Mouse (Mus musculus) G1E-ER4 (cell line): Measurements from ENCODE around the gene Nod1. TPM values are rescaled to one million over a fixed set of nuclear protein-coding genes. Genes with fewer than 3 reads are reported as not detected.

Experiments
- GATA1 ChIP-seq: IDR thresholded peaks from one replicate; pipeline ENCODE4 v1.8.0; 2012; ENCODE audit warnings: low read length, inconsistent platforms
- polyA plus RNA-seq: library from polyadenylated mRNA; stranded (reverse); fragments of >175 nt; gene quantifications from 2 replicates; pipeline ENCODE4 v1.2.3, GENCODE M21; 2012

Gene Nod1
- not detected in 2 replicates for polyA plus RNA-seq

DNA sequence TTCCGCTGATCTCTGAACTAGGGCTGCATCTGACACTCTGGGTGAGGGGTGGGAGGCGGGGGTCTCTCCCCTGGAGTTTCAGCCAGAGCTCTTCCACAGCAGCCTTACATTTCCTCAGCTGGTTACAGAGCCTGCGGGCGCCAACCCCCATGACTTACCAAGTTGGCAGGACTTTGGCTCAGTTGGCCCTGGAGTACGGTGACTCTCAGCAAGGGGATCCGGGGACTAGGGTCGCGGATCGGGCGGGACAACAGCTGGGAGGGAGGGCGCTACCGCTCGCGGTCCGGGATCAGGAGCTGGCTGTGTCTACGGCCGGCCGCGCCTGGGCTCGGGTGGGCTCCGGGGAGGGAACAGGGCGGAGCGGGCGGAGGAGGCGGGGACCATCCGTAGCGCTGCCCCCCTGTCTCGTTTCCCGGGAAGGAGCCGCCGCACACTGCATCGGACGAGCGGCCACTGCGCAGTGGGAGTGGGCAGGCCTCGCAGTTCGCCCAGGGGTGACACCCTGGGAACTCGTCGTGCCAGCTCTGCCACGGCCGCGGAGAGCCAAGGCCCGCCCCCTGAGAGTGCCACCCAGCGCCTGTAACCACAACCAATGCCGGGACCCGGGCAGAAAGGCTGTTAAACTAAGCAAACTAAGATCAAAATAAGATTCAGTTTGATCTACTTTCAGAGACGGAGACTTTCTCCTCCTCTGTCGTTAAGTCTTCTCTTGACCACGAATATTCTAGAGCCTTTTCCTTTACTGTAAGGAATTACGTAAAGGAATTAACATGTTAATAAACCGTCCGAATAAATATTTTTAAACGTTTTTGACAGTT lies at the start of gene Nod1:
TSS of gene Nod1 (minus strand) at position 502 of the 818 bp plus-strand sequence.
- TF ChIP-seq GATA1 = no peak

DNA sequence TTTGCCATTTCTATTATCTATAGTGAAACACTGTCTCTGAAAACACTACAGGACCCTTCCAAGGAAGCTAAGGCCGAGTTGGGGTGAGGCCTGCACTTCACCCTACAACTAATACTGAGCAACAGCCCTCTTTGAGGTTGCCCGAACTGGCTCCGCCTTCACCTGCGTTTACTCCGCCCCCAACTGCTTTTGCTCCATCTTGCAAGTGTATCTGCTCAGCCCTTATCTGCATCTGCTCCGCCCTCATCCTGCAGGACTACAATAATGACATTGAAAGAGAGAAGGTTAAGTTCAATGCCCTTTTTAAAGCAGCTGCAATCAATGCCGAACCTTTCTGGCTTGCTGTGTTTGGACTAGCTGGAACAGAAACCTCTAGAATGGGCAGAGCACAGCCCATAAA lies 49.4 kb upstream of the Nod1 start:
- no peak for TF ChIP-seq GATA1

DNA sequence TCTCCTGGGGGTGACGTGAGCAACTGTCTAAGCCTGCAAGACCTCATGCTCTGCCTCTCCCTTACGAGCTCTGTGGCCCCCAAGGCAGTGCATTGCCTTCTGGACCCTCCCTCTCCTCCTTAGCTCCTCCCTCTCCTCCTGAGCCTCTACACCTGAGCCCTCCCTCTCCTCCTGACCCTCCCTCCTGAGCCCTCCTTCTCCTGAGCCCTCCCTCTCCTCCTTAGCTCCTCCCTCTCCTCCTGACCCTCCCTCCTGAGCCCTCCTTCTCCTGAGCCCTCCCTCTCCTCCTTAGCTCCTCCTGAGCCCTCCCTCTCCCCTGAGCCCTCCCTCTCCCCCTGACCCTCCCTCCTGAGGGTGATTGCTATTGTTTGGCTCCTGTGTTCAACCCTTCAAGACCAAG lies 46.0 kb upstream of the Nod1 start:
- no peak for TF ChIP-seq GATA1

DNA sequence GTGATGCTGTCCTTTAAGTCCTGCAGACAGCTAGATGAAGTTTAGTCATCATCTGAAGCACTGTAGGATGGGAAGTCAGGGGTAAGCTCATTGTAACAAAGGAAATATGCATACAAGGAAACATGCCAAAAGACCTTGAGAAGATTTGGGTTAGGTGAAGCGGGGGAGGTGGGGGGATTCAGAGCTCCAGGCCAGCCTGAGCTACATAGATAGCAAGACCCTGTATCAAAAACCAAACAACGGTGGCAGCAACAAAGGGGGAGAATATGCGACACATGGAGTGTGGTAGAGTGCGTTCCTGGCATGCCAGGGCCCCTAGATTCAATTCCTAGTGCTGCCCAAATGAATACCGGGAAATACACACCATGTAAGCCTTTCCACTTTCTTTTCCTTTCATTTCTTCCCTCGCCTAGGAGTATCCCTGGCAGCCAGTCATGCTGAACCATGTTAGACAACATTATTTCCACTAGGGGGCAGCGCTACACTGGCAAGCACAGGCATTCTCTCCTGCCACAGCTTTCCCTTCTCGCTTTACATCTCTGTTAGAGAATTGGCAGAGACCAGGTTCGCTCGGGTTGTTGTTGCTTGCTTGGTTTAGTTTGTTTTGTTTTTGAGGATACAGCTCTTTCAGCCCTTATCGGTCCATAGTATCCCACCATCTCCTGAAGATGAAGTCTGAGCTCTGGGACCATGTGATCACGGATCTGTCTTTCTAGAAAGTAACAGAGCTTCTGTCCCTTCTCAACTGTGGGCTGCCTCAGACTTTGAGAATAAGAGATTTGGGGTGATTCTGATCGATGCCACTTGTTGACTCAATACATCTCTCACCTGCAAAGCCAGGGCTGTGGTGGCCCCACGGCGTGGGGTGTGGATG lies 44.5 kb upstream of the Nod1 start:
- no peak for TF ChIP-seq GATA1

DNA sequence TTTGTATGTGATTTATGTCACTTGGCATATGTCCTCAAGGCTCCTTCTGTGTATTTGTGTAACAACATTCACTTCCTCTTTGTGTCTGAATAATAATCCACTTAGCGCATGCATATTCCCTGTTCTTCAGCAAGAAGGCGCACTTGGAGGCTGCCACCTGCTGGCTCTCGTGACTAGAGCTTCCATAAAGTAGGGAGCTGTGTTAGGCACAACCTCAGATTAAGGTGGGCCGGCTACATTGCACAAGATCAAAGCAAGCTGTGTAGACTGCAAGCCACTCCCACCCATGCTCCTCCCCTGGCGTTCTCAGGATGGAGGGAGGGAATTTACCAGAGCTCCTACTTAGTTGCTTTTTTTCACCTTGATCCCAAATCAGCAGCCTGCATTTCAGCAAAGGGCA lies 43.8 kb upstream of the Nod1 start:
- no peak for TF ChIP-seq GATA1

DNA sequence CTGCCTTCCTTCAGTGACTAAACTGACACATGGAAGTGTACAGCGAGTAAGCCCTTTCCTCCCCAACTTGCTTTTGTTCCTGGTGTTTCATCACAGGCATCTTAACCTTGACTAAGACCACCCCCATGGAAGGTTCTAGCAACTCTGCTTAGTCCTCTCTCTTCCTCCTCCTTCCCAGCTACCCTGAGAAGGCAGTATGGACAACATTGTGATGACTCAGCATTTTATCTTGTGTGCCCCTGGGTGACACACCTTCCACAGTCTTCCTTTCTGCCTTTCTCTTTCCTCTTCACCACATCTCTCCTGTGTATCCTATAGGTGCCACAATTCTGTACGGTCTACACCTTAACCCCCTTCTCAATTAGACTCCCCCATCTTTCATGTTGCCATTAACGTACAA lies 41.8 kb upstream of the Nod1 start:
- TF ChIP-seq GATA1 = no peak

DNA sequence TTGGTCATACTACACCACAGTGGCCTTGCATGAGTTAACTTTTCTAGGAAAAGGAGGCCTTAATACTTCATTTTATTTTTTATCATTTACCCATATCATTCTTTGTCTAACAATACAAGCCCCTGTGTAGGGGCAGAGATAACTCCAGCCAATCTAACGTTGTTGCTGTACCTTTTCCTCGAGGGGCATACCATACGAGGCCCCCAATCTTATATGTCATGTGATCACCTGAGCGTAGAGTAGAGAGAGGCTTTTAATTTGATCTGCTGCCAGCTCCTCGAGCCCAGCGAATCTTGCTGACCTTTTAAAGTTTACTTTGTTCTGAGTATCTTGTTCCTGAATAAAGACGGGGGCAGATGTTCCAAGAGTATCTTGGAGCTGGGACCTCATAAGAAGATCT lies 40.1 kb upstream of the Nod1 start:
- TF ChIP-seq GATA1 = no peak

DNA sequence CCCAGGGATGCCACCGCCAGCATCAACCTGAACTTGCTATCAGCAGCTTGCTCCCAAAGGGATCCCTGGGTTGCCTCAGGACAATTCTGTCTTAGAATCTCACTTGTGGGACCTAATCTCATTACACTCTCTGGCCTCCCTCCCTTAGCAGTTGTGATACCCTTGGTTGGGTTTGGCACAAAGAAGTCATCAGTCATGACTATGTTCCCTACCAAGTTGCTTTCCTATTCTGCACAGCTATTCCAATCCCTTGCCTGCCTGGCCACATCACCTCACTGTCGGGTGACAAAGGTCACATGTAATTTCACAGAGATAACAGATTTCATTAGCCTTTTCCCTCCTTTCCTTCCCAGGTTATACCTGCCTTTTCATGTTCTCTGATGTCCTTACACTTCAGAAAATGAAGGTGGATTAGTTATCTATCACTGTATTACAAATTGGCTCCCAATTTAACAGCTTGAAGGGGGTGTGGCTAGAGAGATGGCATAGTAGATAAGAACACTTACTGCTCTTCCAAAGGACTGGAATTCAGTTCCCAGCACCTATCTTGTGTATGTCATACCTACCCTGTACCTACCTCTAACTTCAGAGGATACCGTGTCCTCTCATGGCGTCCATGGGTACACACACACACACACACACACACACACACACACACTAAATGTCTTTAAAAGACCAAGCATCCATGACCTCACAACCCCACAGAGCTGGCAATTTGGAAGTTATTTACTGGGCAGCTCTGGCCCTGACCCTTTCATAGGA lies 38.1 kb upstream of the Nod1 start:
- TF ChIP-seq GATA1 = no peak

DNA sequence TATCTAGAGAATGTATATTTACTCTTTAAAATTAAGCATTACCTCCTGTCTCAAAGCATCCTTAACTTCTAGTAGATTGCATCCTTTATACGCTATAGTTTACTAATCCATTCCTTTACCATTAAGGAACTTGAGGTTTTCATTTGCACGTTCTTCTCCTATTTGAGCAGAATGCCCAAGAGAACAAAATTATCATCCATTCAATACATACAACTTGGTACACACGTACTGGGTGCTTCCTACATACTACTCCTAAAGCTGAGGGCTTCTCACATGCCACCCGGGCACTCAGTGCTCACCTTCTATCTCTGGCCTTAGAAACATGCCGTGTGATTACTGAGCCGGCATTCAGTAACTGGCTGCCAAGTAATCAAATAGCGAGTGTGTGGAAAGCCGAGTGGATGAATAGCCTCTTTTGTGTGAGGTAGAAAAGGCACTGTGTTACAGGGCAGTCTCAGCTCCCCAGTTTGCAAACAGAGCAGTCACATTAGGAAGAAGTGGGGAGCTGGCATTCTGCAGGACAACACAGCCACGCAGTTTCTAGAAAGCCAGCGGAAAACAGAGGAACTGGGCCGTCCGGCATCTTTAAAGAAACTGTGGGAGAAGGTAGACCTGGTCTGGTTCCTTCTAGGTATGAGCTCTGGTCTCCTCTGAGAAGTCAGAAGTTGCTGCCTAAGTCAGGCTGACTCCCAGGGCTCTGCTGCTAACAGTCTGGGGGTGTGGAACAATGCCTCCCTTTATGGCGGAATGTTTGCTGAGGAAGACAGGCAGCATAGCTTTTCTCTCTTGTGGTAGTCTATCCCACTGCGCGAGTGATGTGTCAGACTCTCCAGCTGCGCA lies 37.2 kb upstream of the Nod1 start:
- no peak for TF ChIP-seq GATA1

DNA sequence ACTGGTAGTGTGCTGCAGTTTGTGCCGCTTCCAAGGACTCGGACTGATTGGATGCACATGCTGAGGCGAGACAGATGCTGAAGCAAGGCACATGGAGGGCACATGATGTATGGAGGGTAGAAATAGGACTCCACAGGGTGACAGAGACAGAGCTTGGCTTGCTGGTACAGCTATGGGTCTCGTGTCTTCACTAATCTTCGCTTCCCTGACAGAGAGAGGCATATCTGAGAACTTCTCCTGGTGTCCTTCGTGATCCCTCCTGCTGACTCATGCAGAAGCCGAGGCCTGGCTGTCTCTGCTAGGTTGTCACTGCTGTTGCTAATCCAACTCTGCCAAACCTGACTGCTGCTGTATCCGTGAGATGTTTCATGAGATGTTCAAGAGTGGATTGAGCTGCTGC lies 36.0 kb upstream of the Nod1 start:
- no peak for TF ChIP-seq GATA1

DNA sequence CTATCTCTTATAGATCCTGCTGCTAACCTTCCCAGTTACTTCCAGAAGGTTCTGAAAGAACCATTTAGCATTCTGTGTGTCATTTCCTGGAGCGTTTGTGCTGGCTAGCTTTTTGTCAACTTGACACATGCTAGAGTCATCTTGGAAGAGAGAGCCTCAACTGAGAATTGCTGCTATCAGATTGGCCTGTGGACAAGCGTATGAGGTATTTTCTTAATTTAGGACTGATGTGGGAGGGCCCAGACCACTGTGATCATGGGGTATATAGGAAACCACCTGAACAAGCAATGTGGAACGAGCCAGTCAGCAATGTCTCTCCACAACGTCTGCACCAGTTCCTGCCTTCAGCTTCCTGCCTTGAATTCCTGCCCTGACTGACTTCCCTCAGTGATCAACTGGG lies 31.1 kb upstream of the Nod1 start:
- TF ChIP-seq GATA1 = no peak

DNA sequence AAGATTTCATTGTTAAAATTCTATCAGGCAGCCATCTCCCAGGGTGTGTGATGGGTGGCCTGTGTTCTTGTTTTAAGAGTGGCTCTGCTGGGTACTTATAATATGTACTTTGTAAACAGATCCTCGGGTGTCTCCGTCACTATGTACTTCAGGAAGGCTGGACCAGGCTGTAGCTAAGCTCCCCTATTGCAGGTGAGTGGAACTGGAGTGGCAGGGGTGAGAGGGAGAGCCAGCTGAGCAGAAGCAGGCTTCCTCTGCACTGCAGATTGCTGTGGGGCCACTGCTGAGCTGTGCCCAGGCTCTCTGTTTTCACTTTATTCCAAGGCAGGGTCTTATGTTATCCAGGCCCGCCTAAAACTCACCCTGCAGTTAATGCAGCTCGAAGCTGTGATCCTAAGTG lies 30.0 kb upstream of the Nod1 start:
- no peak for TF ChIP-seq GATA1

DNA sequence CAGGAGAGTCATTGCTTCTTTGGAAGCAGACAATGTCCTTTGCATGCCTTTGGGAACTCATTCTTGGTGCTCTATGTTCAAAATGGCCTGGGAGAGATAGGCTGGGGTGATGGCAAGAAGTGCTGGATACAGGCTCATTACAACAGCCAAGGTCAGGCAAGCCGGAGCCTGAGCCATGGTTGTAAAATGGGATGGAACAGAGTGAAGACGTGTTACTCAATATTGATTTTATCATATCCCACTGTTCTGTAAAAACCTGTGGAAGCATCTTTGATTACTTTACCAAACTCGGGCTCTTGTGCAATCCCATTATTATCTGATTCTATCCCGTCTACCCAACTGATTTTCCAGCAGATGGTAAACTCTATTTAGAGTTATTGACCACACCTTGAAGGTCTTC lies 28.9 kb upstream of the Nod1 start:
- no peak for TF ChIP-seq GATA1

DNA sequence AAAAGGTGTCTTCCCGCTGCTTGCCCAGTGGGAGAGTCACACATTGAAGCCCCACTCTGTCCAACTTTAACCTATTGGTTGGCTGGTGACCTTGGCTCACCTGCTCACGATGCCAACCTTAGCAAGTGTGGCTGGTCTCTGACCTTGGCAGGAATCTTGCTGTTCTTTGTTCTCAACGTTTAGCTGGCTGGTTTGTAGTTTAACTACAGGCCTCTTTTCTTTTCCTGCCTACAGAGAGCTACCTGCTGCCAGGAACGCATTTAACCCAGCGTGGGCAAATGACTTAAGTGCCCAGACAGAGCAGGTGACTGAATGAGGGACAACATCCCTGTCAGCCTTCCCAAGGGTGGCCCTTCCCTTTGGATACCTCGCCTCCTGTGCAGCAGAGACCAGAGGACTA lies 25.3 kb upstream of the Nod1 start:
- no peak for TF ChIP-seq GATA1

DNA sequence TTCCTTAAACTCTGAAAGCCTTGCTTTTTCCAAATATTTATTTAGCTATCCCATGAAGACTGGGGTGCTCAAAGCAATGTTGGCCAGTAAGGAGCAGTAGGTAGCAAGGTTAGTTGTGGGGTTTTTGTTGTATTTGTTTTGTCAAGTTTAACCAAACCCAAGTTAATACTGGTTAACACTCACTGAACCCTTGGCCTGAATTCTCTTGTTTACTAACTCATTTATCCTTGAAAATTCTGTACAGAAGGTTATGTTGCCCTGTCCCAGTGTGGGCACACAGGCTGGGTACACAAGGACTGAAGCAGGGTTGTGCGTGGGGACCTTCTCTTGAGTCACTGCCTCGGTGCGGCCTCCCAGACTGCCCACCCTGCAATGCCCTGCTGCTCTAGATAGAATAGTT lies 23.9 kb upstream of the Nod1 start:
- TF ChIP-seq GATA1 = no peak

DNA sequence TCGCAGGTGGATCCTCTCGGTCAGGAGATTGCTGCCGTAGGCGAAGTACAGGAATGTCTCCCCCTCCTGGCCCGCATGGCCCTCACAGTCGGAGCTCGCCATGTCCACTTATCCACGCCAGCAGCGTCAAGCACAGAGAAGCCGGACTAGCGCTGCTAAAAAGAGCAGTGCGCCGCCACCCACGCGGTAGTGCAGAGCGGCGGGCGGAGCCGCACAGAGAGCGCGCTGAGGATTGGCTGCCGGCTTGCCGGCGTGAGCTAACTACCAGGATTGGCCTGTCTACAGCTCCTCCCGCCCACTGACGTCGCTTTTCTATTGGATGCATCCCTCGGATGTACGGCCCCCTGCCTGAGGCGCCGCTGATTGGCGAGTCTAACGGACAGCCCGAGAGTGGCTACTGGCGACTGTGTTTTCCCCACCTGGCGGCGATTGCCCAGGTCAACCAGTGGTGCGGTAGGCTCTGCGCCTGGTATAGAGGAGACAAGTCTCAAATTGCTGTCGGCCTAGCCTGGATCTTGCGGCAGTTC lies 20.4 kb upstream of the Nod1 start, which contains the start of gene Ggct:
TSS of gene Ggct (minus strand) at position 217 of the 527 bp plus-strand sequence.
- TF ChIP-seq GATA1 = no peak
